Mouse (Mus musculus) MEL (cell line): ENCODE data around the gene Dnah5. TPM values are rescaled to one million over a fixed set of nuclear protein-coding genes. Genes with fewer than 3 reads are reported as not detected.

Experiments
- DNase-seq: peaks from one replicate; pipeline ENCODE4 v3.0.0; 2011; ENCODE audit warnings: low read depth, low spot score
- H3K27ac ChIP-seq: 2 replicates; pipeline ENCODE4 v1.5.1; 2012; ENCODE audit warnings: low read depth, mild to moderate bottlenecking, control low read depth, low read length, moderate library complexity; ENCODE audit not compliant: control insufficient read depth
- H3K27me3 ChIP-seq, 2 experiments: fragments of 150-350 bp in 1 of 2; sonication (generic) in 1 of 2; 2 replicates each; pipeline ENCODE4 v1.6.1; 2012; ENCODE audit warnings: low read length in 2 of 2, mild to moderate bottlenecking in 2 of 2, improper control_type of control experiment in 1 of 2, moderate library complexity in 1 of 2; ENCODE audit not compliant: insufficient read depth in 2 of 2, control insufficient read depth in 1 of 2
- H3K36me3 ChIP-seq, 2 experiments: 2 replicates each; pipeline ENCODE4 v1.6.1; 2012 to 2014; ENCODE audit warnings: low read length in 2 of 2, improper control_type of control experiment in 1 of 2, inconsistent platforms in 1 of 2, mild to moderate bottlenecking in 1 of 2; ENCODE audit not compliant: insufficient read depth in 2 of 2, control insufficient read depth in 1 of 2
- H3K4me1 ChIP-seq, 2 experiments: fragments of 150-350 bp in 1 of 2; sonication (generic) in 1 of 2; 2 replicates each; pipeline ENCODE4 v1.6.1; 2012; ENCODE audit warnings: low read length in 2 of 2, improper control_type of control experiment in 1 of 2, mild to moderate bottlenecking in 1 of 2; ENCODE audit not compliant: insufficient read depth in 2 of 2, control insufficient read depth in 1 of 2
- H3K4me3 ChIP-seq, 2 experiments: fragments of 150-350 bp in 1 of 2; sonication (generic) in 1 of 2; 2 replicates each; pipeline ENCODE4 v1.5.1; 2012; ENCODE audit warnings: low read depth in 2 of 2, low read length in 2 of 2, mild to moderate bottlenecking in 2 of 2, moderate library complexity in 2 of 2, control low read depth in 1 of 2, improper control_type of control experiment in 1 of 2; ENCODE audit not compliant: control insufficient read depth in 1 of 2, insufficient read depth in 1 of 2
- H3K79me2 ChIP-seq: 2 replicates; pipeline ENCODE4 v1.6.1; 2012; ENCODE audit warnings: mild to moderate bottlenecking, low read length, moderate library complexity; ENCODE audit not compliant: control insufficient read depth, poor library complexity, insufficient read depth
- H3K9ac ChIP-seq: 2 replicates; pipeline ENCODE4 v1.6.1; 2012; ENCODE audit warnings: low read depth, mild to moderate bottlenecking, control low read depth, low read length, moderate library complexity; ENCODE audit not compliant: control insufficient read depth, poor library complexity, severe bottlenecking
- H3K9me3 ChIP-seq: fragments of 150-350 bp; sonication (generic); replicated peaks from 2 replicates; pipeline ENCODE4 v1.6.1; 2012; ENCODE audit warnings: mild to moderate bottlenecking, low read length, improper control_type of control experiment, moderate library complexity; ENCODE audit not compliant: insufficient read depth
- CHD2 ChIP-seq: IDR thresholded peaks from 2 replicates; pipeline ENCODE4 v1.6.1; 2011; ENCODE audit warnings: low read length, improper control_type of control experiment
- ELF1 ChIP-seq: IDR thresholded peaks from 2 replicates; pipeline ENCODE4 v1.6.1; 2014; ENCODE audit warnings: low read depth, mild to moderate bottlenecking, inconsistent platforms, low read length, improper control_type of control experiment, moderate library complexity
- EP300 ChIP-seq, 2 experiments: IDR thresholded peaks; 2 replicates each; pipeline ENCODE4 v1.6.1; 2011; ENCODE audit warnings: improper control_type of control experiment in 2 of 2, low read length in 2 of 2, low read depth in 1 of 2, mild to moderate bottlenecking in 1 of 2
- GATA1 ChIP-seq: IDR thresholded peaks from 2 replicates; pipeline ENCODE4 v1.6.1; 2011; ENCODE audit warnings: low read depth, low read length, improper control_type of control experiment
- JUND ChIP-seq: IDR thresholded peaks from 2 replicates; pipeline ENCODE4 v1.6.1; 2011; ENCODE audit warnings: low read depth, mild to moderate bottlenecking, improper control_type of control experiment, low read length
- KAT2A ChIP-seq: conservative IDR thresholded peaks from 2 replicates; pipeline ENCODE4 v1.6.1; 2012; ENCODE audit warnings: low read depth, low read length, improper control_type of control experiment, inconsistent platforms
- MEF2A ChIP-seq: IDR thresholded peaks from 2 replicates; pipeline ENCODE4 v1.6.1; 2014; ENCODE audit warnings: low read depth, mild to moderate bottlenecking, inconsistent platforms, low read length, improper control_type of control experiment; ENCODE audit not compliant: poor library complexity, insufficient replicate concordance, severe bottlenecking; ENCODE audit errors: extremely low read depth
- MXI1 ChIP-seq: IDR thresholded peaks from 2 replicates; pipeline ENCODE4 v1.6.1; 2011; ENCODE audit warnings: mild to moderate bottlenecking, low read depth, low read length, improper control_type of control experiment
- MYC ChIP-seq: IDR thresholded peaks from 2 replicates; pipeline ENCODE4 v1.6.1; 2011; ENCODE audit warnings: low read depth, mild to moderate bottlenecking, low read length, improper control_type of control experiment, moderate library complexity
- NELFE ChIP-seq: IDR thresholded peaks from 2 replicates; pipeline ENCODE4 v1.6.1; 2011; ENCODE audit warnings: low read depth, low read length, improper control_type of control experiment
- POLR2A ChIP-seq, 2 experiments: IDR thresholded peaks; 2 replicates each; pipeline ENCODE4 v1.6.1; 2011 to 2012; ENCODE audit warnings: low read length in 2 of 2, mild to moderate bottlenecking in 2 of 2, control low read depth in 1 of 2, improper control_type of control experiment in 1 of 2, low read depth in 1 of 2, moderate library complexity in 1 of 2; ENCODE audit not compliant: control insufficient read depth in 1 of 2, insufficient read depth in 1 of 2, poor library complexity in 1 of 2
- POLR2AphosphoS2 ChIP-seq: IDR thresholded peaks from 2 replicates; pipeline ENCODE4 v1.6.1; 2011; ENCODE audit warnings: low read length, improper control_type of control experiment
- POLR2AphosphoS5 ChIP-seq: IDR thresholded peaks from 2 replicates; pipeline ENCODE4 v1.6.1; 2012; ENCODE audit warnings: low read depth, borderline replicate concordance, mild to moderate bottlenecking, inconsistent platforms, low read length, moderate library complexity, mixed read lengths
- SIN3A ChIP-seq: IDR thresholded peaks from 2 replicates; pipeline ENCODE4 v1.6.1; 2012; ENCODE audit warnings: low read length, improper control_type of control experiment, inconsistent platforms
- USF1 ChIP-seq: IDR thresholded peaks from 2 replicates; pipeline ENCODE4 v1.6.1; 2014; ENCODE audit warnings: low read depth, mild to moderate bottlenecking, inconsistent platforms, low read length, improper control_type of control experiment, moderate library complexity
- ZNF384 ChIP-seq: IDR thresholded peaks from 2 replicates; pipeline ENCODE4 v1.6.1; 2012; ENCODE audit warnings: low read depth, mild to moderate bottlenecking, inconsistent platforms, low read length, improper control_type of control experiment
- polyA plus RNA-seq, 2 experiments: library from polyadenylated mRNA; stranded (reverse) in 1 of 2; unstranded in 1 of 2; fragments of >175 nt in 1 of 2; fragments of >200 nt in 1 of 2; gene quantifications; 2 replicates each; pipeline versions ENCODE4 v1.2.1 to v1.2.4; 2012; ENCODE audit warnings: low replicate concordance in 2 of 2, low read depth in 1 of 2; ENCODE audit not compliant: insufficient read length in 2 of 2, insufficient read depth in 1 of 2, missing spikeins in 1 of 2
- total RNA-seq: library from RNA; depleted of rRNA; stranded (reverse); fragments of 300-350 nt; gene quantifications from 2 replicates; pipeline ENCODE4 v1.2.3, GENCODE M21; 2012; rRNA removed

Dnah5 gene
- total and polyA plus RNA-seq, 3 experiments: not detected

- H3K79me2 ChIP-seq: no peaks in the 10 kb centered on the region
- no peaks in the 10 kb centered on the region for H3K36me3 ChIP-seq
- TF ChIP-seq KAT2A: no peak
- TF ChIP-seq POLR2A (IDR thresholded peaks at IDR 0.05; ENCODE audit: control insufficient read depth in 1 of 2, insufficient read depth in 1 of 2, low read depth in 1 of 2, low read length in 2 of 2, poor library complexity in 1 of 2): no peak
- no peak for TF ChIP-seq NELFE
- TF ChIP-seq POLR2AphosphoS2: no peak
- no peak for TF ChIP-seq EP300 (IDR thresholded peaks at IDR 0.05; ENCODE audit: low read depth in 1 of 2, low read length in 2 of 2)
- TF ChIP-seq MYC: no peak
- no peak for TF ChIP-seq ELF1
- no peak for TF ChIP-seq ZNF384
- TF ChIP-seq SIN3A: no peak
- no peak for TF ChIP-seq POLR2AphosphoS5
- TF ChIP-seq USF1: no peak
- no peak for TF ChIP-seq JUND
- TF ChIP-seq MXI1: no peak
- TF ChIP-seq MEF2A: no peak
- no peak for TF ChIP-seq GATA1
- no peak for TF ChIP-seq CHD2
Measured at GRCm38 (mm10) chr15:28515176-28515575, 311.6 kb downstream of the Dnah5 start.

More at GRCm38 (mm10) chr15:28515176-28515575, 311.6 kb downstream of the Dnah5 start:
- Histone ChIP-seq H3K4me3 (no peak overlapping the region), H3K9ac (no peak overlapping the region), H3K9me3 (no peaks in the 10 kb centered on the region), H3K27ac (no peak overlapping the region), H3K4me1 (no peaks in the 10 kb centered on the region), H3K27me3 (no peaks in the 10 kb centered on the region)
- no peak for DNase-seq

Other genes with a start within 250 kb of the Dnah5 start
- gene Trio, start 177.9 kb upstream of the Dnah5 start, total RNA-seq: 0.75 and 1.1 TPM in 2 replicates
- under 1 TPM in 1 of 2 experiments, not detected in 1; 0.91 TPM for gene Trio, start 177.9 kb upstream of the Dnah5 start, polyA plus RNA-seq